Mouse (Mus musculus): ENCODE data around the gene F13a1. TPM values are rescaled to one million over a fixed set of nuclear protein-coding genes. Genes with fewer than 3 reads are reported as not detected.

The F13a1 gene
- polyA plus RNA-seq, 1 experiment from 2014 or later = 15.3 TPM

GRCm38 (mm10) chr13:37021575-37021974, 28.5 kb downstream of the F13a1 start:
- no peaks in the 10 kb centered on the region for H3K9me3 ChIP-seq
- no peaks in the 10 kb centered on the region for H3K27me3 ChIP-seq
- no peaks in the 10 kb centered on the region for H3K36me3 ChIP-seq
- no peak overlapping the region for H3K4me3 ChIP-seq
- no peaks in the 10 kb centered on the region for H3K4me1 ChIP-seq (replicated peaks)
- H3K4me2 ChIP-seq = no peak overlapping the region
- no peak for ATAC-seq (ENCODE audit: low FRiP score, low read depth)
- WGBS = 85% methylated on average over 2 of the region's 2 CpGs
- no peak overlapping the region for H3K9ac ChIP-seq
- no peak overlapping the region for H3K27ac ChIP-seq (replicated peaks)

GRCm38 (mm10) chr13:37010771-37011170, 39.3 kb downstream of the F13a1 start:
- 85% methylated on average over 5 of the region's 5 CpGs for WGBS
- no peaks in the 10 kb centered on the region for H3K4me1 ChIP-seq (replicated peaks)
- H3K9me3 ChIP-seq = no peaks in the 10 kb centered on the region
- H3K4me2 ChIP-seq = no peak overlapping the region
- no peak for ATAC-seq (ENCODE audit: low FRiP score, low read depth)
- H3K9ac ChIP-seq = no peak overlapping the region
- H3K27ac ChIP-seq (replicated peaks) = no peak overlapping the region
- no peaks in the 10 kb centered on the region for H3K27me3 ChIP-seq
- H3K4me3 ChIP-seq = no peak overlapping the region
- H3K36me3 ChIP-seq = no peaks in the 10 kb centered on the region

- no peak overlapping the region for H3K4me2 ChIP-seq
- H3K27me3 ChIP-seq = no peaks in the 10 kb centered on the region
- H3K9ac ChIP-seq = no peak overlapping the region
- H3K27ac ChIP-seq (replicated peaks) = no peak overlapping the region
- no peaks in the 10 kb centered on the region for H3K4me1 ChIP-seq (replicated peaks)
- H3K4me3 ChIP-seq = no peak overlapping the region
- H3K36me3 ChIP-seq = no peaks in the 10 kb centered on the region
- H3K9me3 ChIP-seq = no peaks in the 10 kb centered on the region
- no peak for ATAC-seq (ENCODE audit: low FRiP score, low read depth)
Measured at GRCm38 (mm10) chr13:37006224-37006623, 43.8 kb downstream of the F13a1 start.

- no peak overlapping the region for H3K4me2 ChIP-seq
- H3K4me1 ChIP-seq (replicated peaks) = no peaks in the 10 kb centered on the region
- 83% methylated on average over 6 of the region's 6 CpGs for WGBS
- H3K36me3 ChIP-seq = no peaks in the 10 kb centered on the region
- no peak for ATAC-seq (ENCODE audit: low FRiP score, low read depth)
- H3K9me3 ChIP-seq = no peaks in the 10 kb centered on the region
- H3K4me3 ChIP-seq = no peak overlapping the region
- no peaks in the 10 kb centered on the region for H3K27me3 ChIP-seq
- no peak overlapping the region for H3K27ac ChIP-seq (replicated peaks)
- H3K9ac ChIP-seq = no peak overlapping the region
Measured at GRCm38 (mm10) chr13:36999210-36999705, 50.8 kb downstream of the F13a1 start.

- H3K9me3 ChIP-seq = no peaks in the 10 kb centered on the region
- H3K27me3 ChIP-seq = no peaks in the 10 kb centered on the region
- H3K4me1 ChIP-seq (replicated peaks) = no peaks in the 10 kb centered on the region
- 94% methylated on average over 5 of the region's 5 CpGs for WGBS
- no peaks in the 10 kb centered on the region for H3K36me3 ChIP-seq
- H3K4me3 ChIP-seq = no peak overlapping the region
- H3K9ac ChIP-seq = no peak overlapping the region
- ATAC-seq (ENCODE audit: low FRiP score, low read depth) = no peak
- no peak overlapping the region for H3K4me2 ChIP-seq
- H3K27ac ChIP-seq (replicated peaks) = no peak overlapping the region
Measured at GRCm38 (mm10) chr13:36993593-36993992, 56.5 kb downstream of the F13a1 start.

GRCm38 (mm10) chr13:36988392-36988791, 61.7 kb downstream of the F13a1 start:
- H3K4me2 ChIP-seq = no peak overlapping the region
- no peaks in the 10 kb centered on the region for H3K4me1 ChIP-seq (replicated peaks)
- no peaks in the 10 kb centered on the region for H3K9me3 ChIP-seq
- WGBS = 78% methylated on average over 4 of the region's 4 CpGs
- H3K4me3 ChIP-seq = no peak overlapping the region
- H3K36me3 ChIP-seq = no peaks in the 10 kb centered on the region
- ATAC-seq (ENCODE audit: low FRiP score, low read depth) = no peak
- no peak overlapping the region for H3K9ac ChIP-seq
- no peaks in the 10 kb centered on the region for H3K27me3 ChIP-seq
- H3K27ac ChIP-seq (replicated peaks) = no peak overlapping the region

- Histone ChIP-seq H3K4me2 (no peak overlapping the region), H3K36me3 (no peaks in the 10 kb centered on the region), H3K27ac (replicated peaks) (no peak overlapping the region), H3K9ac (no peak overlapping the region), H3K4me1 (replicated peaks) (no peaks in the 10 kb centered on the region), H3K27me3 (no peaks in the 10 kb centered on the region), H3K9me3 (no peaks in the 10 kb centered on the region), H3K4me3 (no peak overlapping the region)
- no peak for ATAC-seq (ENCODE audit: low FRiP score, low read depth)
- WGBS = 90% methylated on average over 2 of the region's 2 CpGs
Measured at GRCm38 (mm10) chr13:36973016-36973415, 77.0 kb downstream of the F13a1 start.

- Histone ChIP-seq H3K4me2 (no peak overlapping the region), H3K36me3 (no peaks in the 10 kb centered on the region), H3K27ac (replicated peaks) (0 out of 2 replicates have a peak overlapping the region, but pooled peaks have one; percentile 6), H3K27me3 (no peaks in the 10 kb centered on the region), H3K9me3 (no peaks in the 10 kb centered on the region), H3K4me1 (replicated peaks) (no peaks in the 10 kb centered on the region), H3K4me3 (no peak overlapping the region), H3K9ac (no peak overlapping the region)
- ATAC-seq (ENCODE audit: low FRiP score, low read depth) = no peak
- 48% methylated on average over 3 of the region's 3 CpGs for WGBS
Measured at GRCm38 (mm10) chr13:36972226-36972625, 77.8 kb downstream of the F13a1 start.

- no peak overlapping the region for H3K4me3 ChIP-seq
- no peaks in the 10 kb centered on the region for H3K4me1 ChIP-seq (replicated peaks)
- no peak overlapping the region for H3K9ac ChIP-seq
- no peaks in the 10 kb centered on the region for H3K9me3 ChIP-seq
- ATAC-seq (ENCODE audit: low FRiP score, low read depth) = no peak
- H3K27ac ChIP-seq (replicated peaks) = no peak overlapping the region
- H3K36me3 ChIP-seq = no peaks in the 10 kb centered on the region
- H3K4me2 ChIP-seq = no peak overlapping the region
- H3K27me3 ChIP-seq = no peaks in the 10 kb centered on the region
Measured at GRCm38 (mm10) chr13:36962926-36963325, 87.1 kb downstream of the F13a1 start.

GRCm38 (mm10) chr13:36958996-36959395, 91.0 kb downstream of the F13a1 start:
- Histone ChIP-seq H3K36me3 (no peaks in the 10 kb centered on the region), H3K9me3 (no peaks in the 10 kb centered on the region), H3K4me2 (no peak overlapping the region), H3K4me3 (no peak overlapping the region), H3K9ac (no peak overlapping the region), H3K27ac (replicated peaks) (no peak overlapping the region), H3K27me3 (no peaks in the 10 kb centered on the region), H3K4me1 (replicated peaks) (no peaks in the 10 kb centered on the region)
- 51% methylated on average over 3 of the region's 3 CpGs for WGBS
- no peak for ATAC-seq (ENCODE audit: low FRiP score, low read depth)

- WGBS = 93% methylated on average over 3 of the region's 3 CpGs
- ATAC-seq (ENCODE audit: low FRiP score, low read depth) = no peak
- no peaks in the 10 kb centered on the region for H3K27me3 ChIP-seq
- H3K9ac ChIP-seq = no peak overlapping the region
- H3K4me1 ChIP-seq (replicated peaks) = no peaks in the 10 kb centered on the region
- H3K9me3 ChIP-seq = no peaks in the 10 kb centered on the region
- no peaks in the 10 kb centered on the region for H3K36me3 ChIP-seq
- no peak overlapping the region for H3K4me3 ChIP-seq
- no peak overlapping the region for H3K27ac ChIP-seq (replicated peaks)
- H3K4me2 ChIP-seq = no peak overlapping the region
Measured at GRCm38 (mm10) chr13:36954937-36955336, 95.1 kb downstream of the F13a1 start.

- Histone ChIP-seq H3K27me3 (no peaks in the 10 kb centered on the region), H3K27ac (replicated peaks) (no peak overlapping the region), H3K36me3 (no peaks in the 10 kb centered on the region), H3K4me3 (no peak overlapping the region), H3K9me3 (no peaks in the 10 kb centered on the region), H3K4me2 (no peak overlapping the region), H3K4me1 (replicated peaks) (no peaks in the 10 kb centered on the region), H3K9ac (no peak overlapping the region)
- ATAC-seq (ENCODE audit: low FRiP score, low read depth) = no peak
Measured at GRCm38 (mm10) chr13:36953676-36954075, 96.4 kb downstream of the F13a1 start.

GRCm38 (mm10) chr13:36941891-36942290, 108.2 kb downstream of the F13a1 start:
- no peak overlapping the region for H3K4me3 ChIP-seq
- H3K9ac ChIP-seq = no peak overlapping the region
- no peak overlapping the region for H3K4me2 ChIP-seq
- H3K36me3 ChIP-seq = no peaks in the 10 kb centered on the region
- H3K9me3 ChIP-seq = no peaks in the 10 kb centered on the region
- no peak for ATAC-seq (ENCODE audit: low FRiP score, low read depth)
- WGBS = 53% methylated on average over 3 of the region's 3 CpGs
- no peaks in the 10 kb centered on the region for H3K27me3 ChIP-seq
- H3K4me1 ChIP-seq (replicated peaks) = no peaks in the 10 kb centered on the region
- H3K27ac ChIP-seq (replicated peaks) = no peak overlapping the region

Measured in hindbrain, embryonic 15.5 days (tissue).